Mouse (Mus musculus) kidney, adult 2 months (tissue): ENCODE results near the gene Syt8.

Experiments used
- CTCF ChIP-seq: fragments of 200-500 bp; conservative IDR thresholded peaks from 2 replicates; pipeline ENCODE4 v1.5.1; 2011; ENCODE audit warnings: low read depth, mild to moderate bottlenecking, control low read depth, low read length, moderate library complexity, mixed read lengths; ENCODE audit not compliant: insufficient read depth, insufficient read length
- POLR2A ChIP-seq: fragments of 200-500 bp; IDR thresholded peaks from one replicate; pipeline ENCODE4 v1.6.1; 2011; ENCODE audit warnings: low read depth, low read length, control low read depth

- no peak for TF ChIP-seq CTCF
- TF ChIP-seq POLR2A = no peak
Observed at GRCm38 (mm10) chr7:142408686-142409085, 26.0 kb upstream of the Syt8 start.
